Mouse (Mus musculus): ENCODE measurements around the gene Rhobtb1.

Gene Rhobtb1

GRCm38 (mm10) chr10:69321519-69322035, 170.3 kb downstream of the Rhobtb1 start:
- DNase-seq (ENCODE audit: low read depth, low spot score), result no peak

DNA sequence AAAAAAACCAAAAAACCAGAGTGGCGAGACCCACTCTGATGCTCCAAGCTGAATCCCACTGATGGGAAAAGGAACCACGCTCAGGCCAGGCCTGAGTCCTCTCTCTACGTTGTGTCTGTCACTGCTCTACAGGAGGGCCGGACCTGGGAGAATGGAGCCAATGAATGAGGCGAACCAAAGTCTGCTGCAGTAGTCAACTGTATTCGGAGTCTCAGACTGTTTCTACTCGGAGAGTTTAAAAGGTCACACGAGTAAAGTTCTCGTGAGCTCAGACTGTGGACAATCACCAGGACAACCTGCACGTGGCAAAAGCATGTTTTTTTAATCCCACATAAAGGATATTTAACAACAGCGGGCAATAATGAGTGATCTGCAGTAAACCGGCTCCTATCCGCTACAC, 172.8 kb downstream of the Rhobtb1 start:
- no peak for DNase-seq (ENCODE audit: low read depth, low spot score)

- DNase-seq (ENCODE audit: low read depth, low spot score), result no peak
Measured at GRCm38 (mm10) chr10:69324816-69325215, 173.6 kb downstream of the Rhobtb1 start.

DNA sequence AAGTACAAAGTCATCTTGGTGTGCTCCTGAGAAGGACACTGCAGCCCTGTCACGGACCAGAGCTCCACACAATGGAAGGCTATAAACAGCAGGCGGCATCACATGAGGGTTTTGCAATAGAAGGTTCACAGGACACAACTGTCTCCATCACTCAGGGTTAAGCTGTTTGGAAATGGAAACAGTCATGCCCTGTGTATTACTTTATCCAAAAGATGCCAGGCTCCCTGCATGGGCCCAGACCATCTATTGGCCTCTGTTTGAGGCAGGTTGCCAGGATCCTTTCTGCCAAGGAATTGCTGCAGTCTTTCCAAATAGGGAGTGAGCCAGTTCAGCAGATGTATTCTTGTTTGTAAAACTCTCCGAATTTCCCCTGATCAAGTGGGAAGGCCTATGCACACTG, 175.2 kb downstream of the Rhobtb1 start:
- no peak for DNase-seq (ENCODE audit: low read depth, low spot score)

DNA sequence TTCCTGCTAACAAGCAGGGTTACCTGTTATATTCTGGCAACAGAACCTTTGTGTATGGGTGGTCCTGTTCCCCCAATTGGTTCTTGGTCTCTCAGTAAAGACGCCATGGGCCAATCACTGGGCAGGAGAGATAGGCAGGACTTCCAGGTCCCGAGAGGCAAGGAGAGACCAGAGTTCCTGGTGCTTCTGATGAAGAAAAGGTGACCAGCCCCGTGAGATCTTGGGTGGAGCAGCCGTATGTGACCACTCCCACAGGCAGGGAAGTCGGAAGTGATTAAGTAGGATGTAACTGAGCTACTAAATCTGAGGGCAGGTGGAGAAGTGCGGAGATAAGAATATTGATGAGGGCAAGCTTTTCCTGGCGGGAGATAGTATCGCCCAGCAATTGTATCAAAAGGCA, 176.1 kb downstream of the Rhobtb1 start:
- no peak for DNase-seq (ENCODE audit: low read depth, low spot score)

- DNase-seq (ENCODE audit: low read depth, low spot score), result no peak
Measured at GRCm38 (mm10) chr10:69328029-69328655, 176.9 kb downstream of the Rhobtb1 start.

GRCm38 (mm10) chr10:69328656-69329046, 177.4 kb downstream of the Rhobtb1 start:
- DNase-seq (ENCODE audit: low read depth, low spot score), result no peak

DNA sequence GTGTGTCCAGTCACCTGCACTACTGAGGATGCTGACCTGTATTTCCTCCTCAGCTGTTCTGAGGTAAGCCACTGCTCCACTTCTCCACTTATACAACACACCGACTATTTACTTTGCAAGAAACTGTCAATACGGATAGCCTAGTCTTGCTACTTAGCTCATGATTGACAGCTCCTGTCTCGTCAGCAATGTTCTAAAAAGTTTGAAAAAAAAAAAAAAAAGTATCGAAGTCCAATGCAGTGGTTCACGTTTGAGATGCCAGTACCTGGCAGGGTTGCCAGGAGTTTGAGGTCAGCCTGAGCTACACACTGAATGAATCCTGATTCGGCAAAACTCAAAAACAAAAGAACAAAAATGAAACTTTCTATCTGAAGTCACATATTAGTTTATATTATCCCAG, 180.0 kb downstream of the Rhobtb1 start:
- DNase-seq (ENCODE audit: low read depth, low spot score), result no peak

GRCm38 (mm10) chr10:69333212-69333611, 182.0 kb downstream of the Rhobtb1 start:
- no peak for DNase-seq (ENCODE audit: low read depth, low spot score)

- no peak for DNase-seq (ENCODE audit: low read depth, low spot score)
Measured at GRCm38 (mm10) chr10:69334271-69335194, 183.3 kb downstream of the Rhobtb1 start.

DNA sequence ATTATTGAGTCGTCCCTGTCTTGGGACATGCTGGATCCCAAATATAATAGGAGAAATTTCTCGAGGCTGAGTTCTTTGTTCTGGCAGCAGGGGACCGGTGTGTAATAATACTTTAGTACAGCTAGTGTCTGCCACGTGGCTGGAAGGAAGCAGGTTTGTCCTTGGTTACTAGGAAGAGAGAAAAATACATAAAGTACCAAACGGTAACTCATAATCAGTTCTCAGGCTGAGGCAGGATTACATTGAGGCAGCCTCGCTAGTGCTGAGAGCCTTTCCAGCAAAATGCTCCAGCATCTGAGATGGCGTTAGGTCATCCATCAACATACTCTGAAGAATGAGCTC, 183.9 kb downstream of the Rhobtb1 start:
- DNase-seq (ENCODE audit: low read depth, low spot score), result no peak

- DNase-seq (ENCODE audit: low read depth, low spot score), result no peak
Measured at GRCm38 (mm10) chr10:69335611-69336010, 184.4 kb downstream of the Rhobtb1 start.

- DNase-seq (ENCODE audit: low read depth, low spot score), result no peak
Measured at GRCm38 (mm10) chr10:69336219-69336618, 185.0 kb downstream of the Rhobtb1 start.

DNA sequence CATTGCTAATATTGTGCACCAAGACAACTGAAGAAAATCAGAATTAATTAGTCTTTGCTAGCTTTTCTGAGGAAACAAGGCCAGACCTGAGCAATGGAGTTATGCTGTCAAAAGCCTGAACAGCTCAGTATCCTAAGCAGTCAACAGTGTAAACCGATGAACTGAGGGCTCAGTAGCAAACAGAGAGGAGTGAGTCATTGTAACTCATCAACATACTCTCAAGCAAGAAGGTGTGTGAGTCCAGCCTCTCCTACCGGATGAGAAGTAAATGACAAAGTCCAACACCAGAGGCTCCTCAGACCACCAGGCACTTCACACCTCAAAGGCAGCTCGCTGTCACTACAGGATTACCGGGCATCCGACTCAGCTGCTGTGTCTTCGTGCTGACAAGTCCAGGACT, 188.8 kb downstream of the Rhobtb1 start:
- no peak for DNase-seq (ENCODE audit: low read depth, low spot score)

Measured in mesoderm, embryonic 11.5 days (tissue).